Mouse (Mus musculus) olfactory bulb, adult 2 months (tissue): ENCODE measurements around the gene Olfr459.

ENCODE experiments used
- CTCF ChIP-seq: fragments of 200-500 bp; IDR thresholded peaks from 2 replicates; pipeline ENCODE4 v1.5.1; 2012; ENCODE audit warnings: low read depth, mild to moderate bottlenecking, low read length, moderate library complexity; ENCODE audit not compliant: insufficient read depth
- POLR2A ChIP-seq: fragments of 200-500 bp; IDR thresholded peaks from 2 replicates; pipeline ENCODE4 v1.6.1; 2012; ENCODE audit warnings: mild to moderate bottlenecking, low read depth, low read length, moderate library complexity; ENCODE audit not compliant: insufficient read depth

- TF ChIP-seq CTCF (no peak), POLR2A (no peak)
Measured at GRCm38 (mm10) chr6:41769872-41770271, 5.1 kb downstream of the Olfr459 start.
